Mouse (Mus musculus) spleen, adult 2 months (tissue): Measurements from ENCODE around the gene Syce2.

ENCODE experiments used
- CTCF ChIP-seq: fragments of 200-500 bp; IDR thresholded peaks from 2 replicates; pipeline ENCODE4 v1.5.1; 2011; ENCODE audit warnings: mild to moderate bottlenecking, inconsistent platforms; ENCODE audit not compliant: insufficient read depth, insufficient read length, insufficient replicate concordance; ENCODE audit errors: extremely low read depth
- POLR2A ChIP-seq: fragments of 200-500 bp; IDR thresholded peaks from 2 replicates; pipeline ENCODE4 v1.6.1; 2011; ENCODE audit warnings: low read depth, low read length, inconsistent platforms

- TF ChIP-seq POLR2A (peak; percentile 24; the same call in 1 of the 2 replicates), CTCF (peak; percentile 83)
Measured at GRCm38 (mm10) chr8:84902920-84903661, 31.2 kb downstream of the Syce2 start.
